Mouse (Mus musculus) liver, adult 2 months (tissue): ENCODE data around the gene Vav3. TPM values are rescaled to one million over a fixed set of nuclear protein-coding genes. Genes with fewer than 3 reads are reported as not detected.

ENCODE experiments used
- DNase-seq: peaks from one replicate; pipeline ENCODE4 v3.0.0-alpha.2; 2011; ENCODE audit warnings: low read depth, low spot score; ENCODE audit errors: extremely low read depth
- H3K27ac ChIP-seq: fragments of 200-500 bp; replicated peaks from 2 replicates; pipeline ENCODE4 v1.5.1; 2012; ENCODE audit warnings: low read depth, mild to moderate bottlenecking, control low read depth, inconsistent platforms, low read length; ENCODE audit not compliant: insufficient read depth
- H3K27me3 ChIP-seq: fragments of 200-500 bp; 2 replicates; pipeline ENCODE4 v1.6.1; 2012; ENCODE audit warnings: mild to moderate bottlenecking, moderate library complexity, low read length, inconsistent platforms; ENCODE audit not compliant: control insufficient read depth, insufficient read depth
- H3K36me3 ChIP-seq: fragments of 200-500 bp; 2 replicates; pipeline ENCODE4 v1.6.1; 2012; ENCODE audit warnings: low read length, inconsistent platforms; ENCODE audit not compliant: control insufficient read depth, insufficient read depth
- H3K4me1 ChIP-seq: fragments of 200-500 bp; 2 replicates; pipeline ENCODE4 v1.6.1; 2011; ENCODE audit warnings: low read length; ENCODE audit not compliant: control insufficient read depth, insufficient read depth
- H3K4me3 ChIP-seq: fragments of 200-500 bp; 2 replicates; pipeline ENCODE4 v1.5.1; 2011; ENCODE audit warnings: low read depth, mild to moderate bottlenecking, control low read depth, low read length, moderate library complexity; ENCODE audit not compliant: insufficient read depth
- H3K79me2 ChIP-seq: fragments of 200-500 bp; 2 replicates; pipeline ENCODE4 v1.6.1; 2012; ENCODE audit warnings: inconsistent platforms, mild to moderate bottlenecking, low read length, moderate library complexity; ENCODE audit not compliant: control insufficient read depth, insufficient read depth
- H3K9ac ChIP-seq: fragments of 200-500 bp; 2 replicates; pipeline ENCODE4 v1.6.1; 2012; ENCODE audit warnings: low read depth, mild to moderate bottlenecking, control low read depth, inconsistent platforms, low read length
- CTCF ChIP-seq: fragments of 200-500 bp; IDR thresholded peaks from 2 replicates; pipeline ENCODE4 v1.5.1; 2011; ENCODE audit warnings: low read depth, low read length, control low read depth
- POLR2A ChIP-seq: fragments of 200-500 bp; IDR thresholded peaks from 2 replicates; pipeline ENCODE4 v1.6.1; 2011; ENCODE audit warnings: low read length, control low read depth; ENCODE audit not compliant: insufficient read depth; ENCODE audit errors: extremely low read depth
- WGBS: fragments of 180-500 bp; shearing (Covaris S2); methylation state at CpG from one replicate; pipeline ENCODE4 v1.1.7; 2018; 5-methylcytosine and 5-hydroxymethylcytosine counted together
- polyA plus RNA-seq: library from polyadenylated mRNA; depleted of rRNA; stranded (reverse); fragments of >200 nt; gene quantifications from 2 replicates; pipeline ENCODE4 v1.2.3, GENCODE M21; 2012
- total RNA-seq: library from RNA; depleted of rRNA; stranded (reverse); fragments of >200 nt; gene quantifications from 2 replicates; pipeline ENCODE4 v1.2.3, GENCODE M21; 2014

Vav3 gene
- total and polyA plus RNA-seq, 2 experiments: 0.29 to 3.0 TPM

GRCm38 (mm10) chr3:109540009-109540408 is 199.6 kb downstream of the Vav3 start:
- no peak overlapping the region for H3K4me3 ChIP-seq
- H3K27me3 ChIP-seq: peaks cover 2% of the 10 kb centered on the region; the same call in 1 of the 2 replicates
- H3K4me1 ChIP-seq: no peaks in the 10 kb centered on the region
- DNase-seq: no peak
- no peaks in the 10 kb centered on the region for H3K36me3 ChIP-seq
- H3K27ac ChIP-seq: no peak overlapping the region
- 53% methylated on average over 4 of the region's 4 CpGs for WGBS
- TF ChIP-seq POLR2A (no peak), CTCF (no peak)
- H3K9ac ChIP-seq: no peak overlapping the region
- no peaks in the 10 kb centered on the region for H3K79me2 ChIP-seq

GRCm38 (mm10) chr3:109544476-109545221 is 204.2 kb downstream of the Vav3 start:
- no peak overlapping the region for H3K27ac ChIP-seq
- 43% methylated on average over 7 of the region's 7 CpGs for WGBS
- TF ChIP-seq CTCF: no peak
- no peak for TF ChIP-seq POLR2A

GRCm38 (mm10) chr3:109557329-109557728 is 216.9 kb downstream of the Vav3 start:
- TF ChIP-seq CTCF (no peak), POLR2A (no peak)
- no peaks in the 10 kb centered on the region for H3K36me3 ChIP-seq
- no peaks in the 10 kb centered on the region for H3K27me3 ChIP-seq
- no peak overlapping the region for H3K9ac ChIP-seq
- H3K4me3 ChIP-seq: no peak overlapping the region
- H3K27ac ChIP-seq: no peak overlapping the region
- H3K4me1 ChIP-seq: no peaks in the 10 kb centered on the region
- no peaks in the 10 kb centered on the region for H3K79me2 ChIP-seq
- 64% methylated on average over 2 of the region's 2 CpGs for WGBS
- no peak for DNase-seq

More at GRCm38 (mm10) chr3:109544476-109545221, 204.2 kb downstream of the Vav3 start:
- Histone ChIP-seq H3K9ac (no peak overlapping the region), H3K4me1 (no peaks in the 10 kb centered on the region), H3K4me3 (no peak overlapping the region), H3K79me2 (no peaks in the 10 kb centered on the region), H3K27me3 (peaks cover 2% of the 10 kb centered on the region; the same call in 1 of the 2 replicates), H3K36me3 (no peaks in the 10 kb centered on the region)
- DNase-seq: no peak

- H3K9ac ChIP-seq: no peak overlapping the region
- no peaks in the 10 kb centered on the region for H3K27me3 ChIP-seq
- H3K4me3 ChIP-seq: no peak overlapping the region
- H3K4me1 ChIP-seq: no peaks in the 10 kb centered on the region
- no peaks in the 10 kb centered on the region for H3K79me2 ChIP-seq
- DNase-seq: no peak
- H3K36me3 ChIP-seq: no peaks in the 10 kb centered on the region
- 92% methylated on average over 4 of the region's 4 CpGs for WGBS
- TF ChIP-seq CTCF (no peak), POLR2A (no peak)
- H3K27ac ChIP-seq: no peak overlapping the region
Measured at GRCm38 (mm10) chr3:109561295-109561694, 220.8 kb downstream of the Vav3 start.

- no peak for DNase-seq
- Histone ChIP-seq H3K4me3 (no peak overlapping the region), H3K36me3 (no peaks in the 10 kb centered on the region), H3K79me2 (no peaks in the 10 kb centered on the region), H3K27ac (no peak overlapping the region), H3K27me3 (no peaks in the 10 kb centered on the region), H3K9ac (no peak overlapping the region), H3K4me1 (no peaks in the 10 kb centered on the region)
- no peak for TF ChIP-seq CTCF
- no peak for TF ChIP-seq POLR2A
- 54% methylated on average over 7 of the region's 7 CpGs for WGBS
Measured at GRCm38 (mm10) chr3:109561776-109562175, 221.3 kb downstream of the Vav3 start.

GRCm38 (mm10) chr3:109562268-109562667 is 221.8 kb downstream of the Vav3 start:
- WGBS: 85% methylated on average over 4 of the region's 4 CpGs
- DNase-seq: no peak
- H3K9ac ChIP-seq: no peak overlapping the region
- no peaks in the 10 kb centered on the region for H3K4me1 ChIP-seq
- H3K27ac ChIP-seq: no peak overlapping the region
- H3K4me3 ChIP-seq: no peak overlapping the region
- TF ChIP-seq POLR2A (no peak), CTCF (no peak)
- H3K79me2 ChIP-seq: no peaks in the 10 kb centered on the region
- no peaks in the 10 kb centered on the region for H3K27me3 ChIP-seq
- no peaks in the 10 kb centered on the region for H3K36me3 ChIP-seq
